Mouse (Mus musculus) small intestine, adult 2 months (tissue): ENCODE results near the gene Trp63. TPM values are rescaled to one million over a fixed set of nuclear protein-coding genes. Genes with fewer than 3 reads are reported as not detected.

Experiments used
- H3K27ac ChIP-seq: fragments of 200-500 bp; 2 replicates; pipeline ENCODE4 v1.5.1; 2012; ENCODE audit warnings: low read depth, low read length, control low read depth, inconsistent platforms; ENCODE audit not compliant: insufficient read depth
- H3K27me3 ChIP-seq: fragments of 200-500 bp; 2 replicates; pipeline ENCODE4 v1.6.1; 2012; ENCODE audit warnings: mild to moderate bottlenecking, moderate library complexity, low read length, inconsistent platforms; ENCODE audit not compliant: control insufficient read depth, insufficient read depth
- H3K36me3 ChIP-seq: fragments of 200-500 bp; 2 replicates; pipeline ENCODE4 v1.6.1; 2012; ENCODE audit warnings: mild to moderate bottlenecking, low read length, control low read depth, inconsistent platforms; ENCODE audit not compliant: control insufficient read depth, insufficient read depth
- H3K4me1 ChIP-seq: fragments of 200-500 bp; 2 replicates; pipeline ENCODE4 v1.6.1; 2012; ENCODE audit warnings: low read length, inconsistent platforms, mixed read lengths; ENCODE audit not compliant: control insufficient read depth, insufficient read depth, insufficient read length
- H3K4me3 ChIP-seq: fragments of 200-500 bp; 2 replicates; pipeline ENCODE4 v1.5.1; 2012; ENCODE audit warnings: low read depth, mild to moderate bottlenecking, control low read depth, inconsistent platforms, low read length, moderate library complexity
- CTCF ChIP-seq: fragments of 200-500 bp; IDR thresholded peaks from 2 replicates; pipeline ENCODE4 v1.5.1; 2012; ENCODE audit warnings: low read depth, mild to moderate bottlenecking, control low read depth, inconsistent platforms, low read length, moderate library complexity, mixed read lengths; ENCODE audit not compliant: insufficient replicate concordance, insufficient read length; ENCODE audit errors: extremely low read depth
- POLR2A ChIP-seq: fragments of 200-500 bp; IDR thresholded peaks from 2 replicates; pipeline ENCODE4 v1.6.1; 2012; ENCODE audit warnings: low read depth, mild to moderate bottlenecking, control low read depth, inconsistent platforms, low read length, moderate library complexity
- WGBS: fragments of 180-500 bp; shearing (Covaris S2); methylation state at CpG from one replicate; pipeline ENCODE4 v1.1.7; 2018; 5-methylcytosine and 5-hydroxymethylcytosine counted together
- polyA plus RNA-seq: library from polyadenylated mRNA; depleted of rRNA; stranded (reverse); fragments of >200 nt; gene quantifications from 2 replicates; pipeline ENCODE4 v1.2.3, GENCODE M21; 2012

Trp63 gene
- polyA plus RNA-seq, 1 experiment = 0.05 TPM

DNA sequence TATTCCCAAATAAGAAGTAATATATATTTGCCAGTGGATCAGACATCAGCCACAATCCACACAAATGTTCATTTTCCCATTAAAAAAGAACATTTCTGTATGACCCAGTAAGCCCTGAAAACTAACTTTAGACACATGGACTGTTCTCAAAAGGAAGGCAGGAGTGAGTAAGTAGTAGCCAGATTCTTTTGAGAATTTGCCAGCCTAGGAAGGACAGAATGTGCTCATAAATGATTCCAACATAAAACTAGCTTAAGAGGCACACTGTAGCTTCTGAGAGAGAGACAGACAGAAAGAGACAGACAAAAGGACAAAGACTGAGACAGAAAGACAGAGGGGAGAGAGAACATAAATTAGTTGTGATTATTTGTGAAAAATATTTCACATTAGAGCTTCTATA is 123.6 kb downstream of the Trp63 start:
- no peaks in the 10 kb centered on the region for H3K27me3 ChIP-seq
- H3K4me1 ChIP-seq = no peaks in the 10 kb centered on the region
- TF ChIP-seq POLR2A (no peak), CTCF (no peak)
- no peak overlapping the region for H3K27ac ChIP-seq
- no peak overlapping the region for H3K4me3 ChIP-seq
- no peaks in the 10 kb centered on the region for H3K36me3 ChIP-seq

DNA sequence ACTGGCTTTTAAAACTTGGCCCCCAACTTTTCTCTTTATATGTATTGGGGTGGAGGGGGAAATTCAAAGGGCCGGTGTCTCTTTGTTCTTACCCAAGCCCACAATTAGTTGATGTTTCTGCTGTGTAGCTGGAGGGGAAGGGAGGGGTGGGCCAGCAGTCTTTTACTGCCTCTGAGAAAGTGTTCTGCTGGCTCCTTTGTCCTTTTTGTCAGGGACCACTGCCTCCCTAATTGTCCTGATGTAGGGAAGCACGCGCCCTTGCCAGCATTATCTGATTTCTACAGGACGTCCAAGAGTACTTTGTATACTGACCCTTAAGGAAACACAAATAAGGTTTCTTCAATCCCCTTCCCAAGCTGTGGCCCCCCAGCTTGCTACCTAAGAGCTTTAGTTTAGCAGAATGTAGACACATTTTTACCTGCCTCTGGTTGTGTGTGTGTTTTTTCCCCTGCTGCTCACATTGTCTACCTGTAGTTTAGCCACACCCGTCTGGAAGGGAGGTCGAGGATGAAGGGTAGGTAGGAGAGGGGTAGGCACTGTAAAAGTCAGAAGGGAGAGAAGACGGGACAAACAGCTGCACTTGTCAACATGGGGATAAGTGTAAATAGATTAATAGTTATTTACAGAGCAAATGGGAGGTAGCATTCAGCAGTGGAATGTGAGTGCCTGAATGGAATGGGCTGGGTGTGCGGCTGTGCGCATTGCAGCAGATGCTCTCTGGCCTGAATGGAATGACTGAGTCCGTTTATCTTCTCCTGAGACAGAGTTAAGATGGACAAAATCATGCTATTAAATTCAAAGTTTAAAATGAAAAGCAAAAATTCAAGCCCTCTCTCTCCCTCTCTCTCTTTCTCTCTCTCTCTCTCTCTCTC is 134.4 kb downstream of the Trp63 start:
- Histone ChIP-seq H3K4me3 (no peak overlapping the region), H3K36me3 (no peaks in the 10 kb centered on the region), H3K27ac (no peak overlapping the region), H3K4me1 (no peaks in the 10 kb centered on the region), H3K27me3 (no peaks in the 10 kb centered on the region)
- 47% methylated on average over 10 of the region's 10 CpGs for WGBS
- no peak for TF ChIP-seq POLR2A
- TF ChIP-seq CTCF = no peak

DNA sequence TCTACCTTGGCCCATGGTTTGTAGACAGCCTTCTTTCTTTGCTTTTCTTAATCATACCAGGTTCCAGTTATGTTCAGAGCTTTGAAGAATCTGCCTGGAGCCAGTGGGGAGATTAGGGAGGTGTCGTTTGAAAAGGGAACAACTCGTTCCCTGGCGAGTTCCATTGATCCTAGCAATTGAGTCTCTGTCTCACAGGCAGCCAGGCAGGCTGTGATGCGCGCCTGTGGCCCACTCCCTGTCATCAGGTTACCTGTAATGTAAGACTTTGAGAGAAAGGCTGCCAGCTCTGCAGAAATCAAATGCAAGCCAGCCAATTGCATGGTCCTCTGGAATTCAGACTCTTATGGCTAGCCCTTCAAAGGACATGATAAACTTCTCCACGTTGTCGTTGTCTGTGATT is 142.5 kb downstream of the Trp63 start:
- no peak overlapping the region for H3K4me3 ChIP-seq
- H3K36me3 ChIP-seq = no peaks in the 10 kb centered on the region
- H3K4me1 ChIP-seq = no peaks in the 10 kb centered on the region
- H3K27ac ChIP-seq = no peak overlapping the region
- no peak for TF ChIP-seq CTCF
- no peak for TF ChIP-seq POLR2A
- WGBS = 71% methylated on average over 7 of the region's 7 CpGs
- H3K27me3 ChIP-seq = no peaks in the 10 kb centered on the region

DNA sequence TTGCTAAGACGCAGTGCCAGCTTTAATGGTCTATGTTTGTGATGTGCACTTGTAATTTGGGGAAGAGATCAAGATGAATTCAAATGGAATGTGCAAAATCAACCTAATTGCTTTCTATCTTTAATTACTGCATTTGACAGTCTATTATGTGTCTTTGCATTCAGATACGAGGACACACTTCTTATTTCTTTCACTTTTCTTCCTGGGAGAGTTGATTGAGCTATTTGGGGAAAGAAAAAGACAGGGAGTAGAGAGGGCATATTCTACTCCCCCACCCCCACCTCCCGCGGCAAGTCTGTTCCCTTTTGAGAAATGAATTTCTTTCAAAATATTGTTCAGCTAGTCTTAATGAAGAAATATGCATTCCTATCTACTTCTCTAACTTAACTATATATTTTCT is 149.0 kb downstream of the Trp63 start:
- 87% methylated on average over 4 of the region's 4 CpGs for WGBS
- no peak overlapping the region for H3K27ac ChIP-seq

DNA sequence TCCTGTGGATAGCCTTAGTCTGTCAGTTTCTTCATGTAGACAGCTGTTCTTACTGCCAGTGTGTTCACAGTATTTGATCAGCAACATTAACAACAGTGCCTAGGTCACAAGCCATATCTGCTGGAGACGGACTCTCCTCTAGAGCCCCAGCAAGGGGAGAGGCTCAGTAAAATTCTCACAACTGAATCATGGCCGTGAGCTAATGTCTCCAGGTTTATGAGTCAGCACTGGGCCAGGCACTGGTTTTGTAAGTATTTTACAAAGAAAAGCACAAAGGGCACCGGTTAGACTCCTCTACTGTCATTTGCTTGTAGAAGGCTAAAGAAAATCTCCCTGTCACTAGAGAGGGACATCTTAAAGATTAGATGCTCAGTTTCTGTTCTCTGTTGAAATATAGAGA is 151.7 kb downstream of the Trp63 start:
- H3K4me3 ChIP-seq = no peak overlapping the region
- H3K27ac ChIP-seq = no peak overlapping the region
- H3K27me3 ChIP-seq = no peaks in the 10 kb centered on the region
- WGBS = 68% methylated on average over 3 of the region's 3 CpGs
- H3K36me3 ChIP-seq = no peaks in the 10 kb centered on the region
- H3K4me1 ChIP-seq = no peaks in the 10 kb centered on the region
- no peak for TF ChIP-seq CTCF
- TF ChIP-seq POLR2A = no peak

More for the DNA sequence above, 149.0 kb downstream of the Trp63 start:
- Histone ChIP-seq H3K36me3 (no peaks in the 10 kb centered on the region), H3K4me1 (no peaks in the 10 kb centered on the region), H3K27me3 (no peaks in the 10 kb centered on the region), H3K4me3 (no peak overlapping the region)
- TF ChIP-seq POLR2A (no peak), CTCF (no peak)

DNA sequence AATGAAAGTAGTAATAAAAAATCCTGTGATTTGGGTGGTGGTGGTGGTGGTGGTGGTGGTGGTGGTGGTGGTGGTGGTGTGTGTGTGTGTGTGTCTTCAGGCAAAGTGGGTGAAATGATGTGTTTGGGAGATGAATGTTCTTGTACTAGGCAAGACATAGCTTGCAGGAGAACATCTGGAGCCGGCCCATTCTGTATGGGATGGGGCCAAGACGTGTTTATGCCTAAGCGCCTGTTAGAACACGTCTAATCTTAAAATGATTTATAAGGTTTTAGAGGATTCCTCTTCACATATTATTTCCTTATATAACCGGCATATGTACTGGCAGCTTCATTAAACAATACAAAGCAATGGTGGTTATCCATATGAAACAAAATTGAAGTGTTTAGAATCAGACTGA is 152.2 kb downstream of the Trp63 start:
- Histone ChIP-seq H3K4me3 (no peak overlapping the region), H3K27me3 (no peaks in the 10 kb centered on the region), H3K4me1 (no peaks in the 10 kb centered on the region), H3K27ac (no peak overlapping the region), H3K36me3 (no peaks in the 10 kb centered on the region)
- 86% methylated on average over 5 of the region's 5 CpGs for WGBS
- no peak for TF ChIP-seq CTCF
- TF ChIP-seq POLR2A = no peak

DNA sequence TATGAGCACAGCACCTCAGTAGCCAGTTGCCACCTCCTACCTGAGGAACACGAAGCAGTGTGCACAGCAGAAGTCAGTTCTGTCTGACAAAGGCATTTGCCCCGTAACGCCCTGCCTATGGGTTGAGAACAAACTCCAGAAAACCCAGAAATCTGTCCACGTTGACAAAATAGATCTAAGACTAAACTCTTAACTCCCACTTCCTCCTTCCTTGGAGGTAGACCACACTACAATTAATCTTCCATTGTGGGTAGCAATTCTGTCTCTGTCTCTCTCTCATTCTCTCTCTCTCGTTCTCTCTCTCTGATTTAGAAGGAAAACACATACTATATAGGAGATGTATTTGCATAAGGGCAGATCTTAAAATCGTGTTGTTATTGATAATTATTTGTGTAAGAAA is 159.4 kb downstream of the Trp63 start:
- no peaks in the 10 kb centered on the region for H3K4me1 ChIP-seq
- no peak overlapping the region for H3K27ac ChIP-seq
- H3K4me3 ChIP-seq = no peak overlapping the region
- H3K27me3 ChIP-seq = no peaks in the 10 kb centered on the region
- H3K36me3 ChIP-seq = no peaks in the 10 kb centered on the region
- TF ChIP-seq POLR2A (no peak), CTCF (no peak)
- 68% methylated on average over 6 of the region's 6 CpGs for WGBS

DNA sequence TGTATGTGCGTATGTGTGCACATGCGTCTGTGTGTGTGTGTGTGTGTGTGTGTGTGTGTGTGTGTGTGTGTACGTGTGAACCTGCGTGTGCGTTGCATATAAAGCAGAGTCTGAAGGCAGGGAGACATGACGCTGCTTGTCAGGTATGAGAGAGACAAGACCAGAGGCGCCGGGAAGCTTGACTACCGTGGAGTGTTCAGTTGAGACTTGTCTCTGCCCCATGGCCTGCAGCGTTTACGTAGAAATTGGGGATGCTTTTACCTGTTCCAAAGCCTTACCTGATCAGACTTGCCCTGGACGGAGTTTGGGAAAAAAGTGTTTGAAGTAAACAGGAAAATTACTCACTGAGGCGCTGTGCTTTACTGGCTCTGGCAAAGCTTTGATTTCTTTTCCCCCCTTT is 160.1 kb downstream of the Trp63 start:
- 91% methylated on average over 13 of the region's 13 CpGs for WGBS
- H3K27me3 ChIP-seq = no peaks in the 10 kb centered on the region
- no peak overlapping the region for H3K27ac ChIP-seq
- H3K4me1 ChIP-seq = no peaks in the 10 kb centered on the region
- no peak for TF ChIP-seq POLR2A
- no peak for TF ChIP-seq CTCF
- H3K36me3 ChIP-seq = no peaks in the 10 kb centered on the region
- no peak overlapping the region for H3K4me3 ChIP-seq
